Mouse (Mus musculus): ENCODE results near the gene Zmiz1.

- no peak for TF ChIP-seq GATA1 (IDR thresholded peaks at IDR 0.05; ENCODE audit: low read length)
- TF ChIP-seq TAL1 (IDR thresholded peaks at IDR 0.05; ENCODE audit: low read length): no peak
These were observed 23.4 kb downstream of the Zmiz1 start for GRCm38 (mm10) chr14:25482404-25482803.
